Mouse (Mus musculus) layer of hippocampus, adult 2 months (tissue): Measurements from ENCODE around the gene Hrh1. TPM values are rescaled to one million over a fixed set of nuclear protein-coding genes. Genes with fewer than 3 reads are reported as not detected.

Experiments used
- total RNA-seq, 2 experiments: library from RNA; stranded (reverse); gene quantifications; 2 replicates each; pipeline ENCODE4 v1.2.3; 2021

Hrh1 gene
- total RNA-seq, 2 experiments from 2014 or later, result 4.2 to 5.3 TPM

Other genes with a start within 250 kb of the Hrh1 start
- 100 to 1,000 TPM; 282 to 286 TPM for gene Slc6a1, start 115.3 kb upstream of the Hrh1 start, total RNA-seq
- gene Atg7, start 245.2 kb downstream of the Hrh1 start, total RNA-seq, result 10 to 100 TPM; 24.7 to 26.5 TPM